Mouse (Mus musculus) liver, adult 2 months (tissue): ENCODE data around the gene Wdr34. TPM values are rescaled to one million over a fixed set of nuclear protein-coding genes. Genes with fewer than 3 reads are reported as not detected.
A peak's percentile ranks its signal among the peaks of the same experiment; 100 is the strongest.

Source experiments
- DNase-seq: peaks from one replicate; pipeline ENCODE4 v3.0.0-alpha.2; 2011; ENCODE audit warnings: low read depth, low spot score; ENCODE audit errors: extremely low read depth
- H3K27ac ChIP-seq: fragments of 200-500 bp; replicated peaks from 2 replicates; pipeline ENCODE4 v1.5.1; 2012; ENCODE audit warnings: low read depth, mild to moderate bottlenecking, control low read depth, inconsistent platforms, low read length; ENCODE audit not compliant: insufficient read depth
- H3K27me3 ChIP-seq: fragments of 200-500 bp; 2 replicates; pipeline ENCODE4 v1.6.1; 2012; ENCODE audit warnings: mild to moderate bottlenecking, moderate library complexity, low read length, inconsistent platforms; ENCODE audit not compliant: control insufficient read depth, insufficient read depth
- H3K36me3 ChIP-seq: fragments of 200-500 bp; 2 replicates; pipeline ENCODE4 v1.6.1; 2012; ENCODE audit warnings: low read length, inconsistent platforms; ENCODE audit not compliant: control insufficient read depth, insufficient read depth
- H3K4me1 ChIP-seq: fragments of 200-500 bp; 2 replicates; pipeline ENCODE4 v1.6.1; 2011; ENCODE audit warnings: low read length; ENCODE audit not compliant: control insufficient read depth, insufficient read depth
- H3K4me3 ChIP-seq: fragments of 200-500 bp; 2 replicates; pipeline ENCODE4 v1.5.1; 2011; ENCODE audit warnings: low read depth, mild to moderate bottlenecking, control low read depth, low read length, moderate library complexity; ENCODE audit not compliant: insufficient read depth
- H3K79me2 ChIP-seq: fragments of 200-500 bp; 2 replicates; pipeline ENCODE4 v1.6.1; 2012; ENCODE audit warnings: inconsistent platforms, mild to moderate bottlenecking, low read length, moderate library complexity; ENCODE audit not compliant: control insufficient read depth, insufficient read depth
- H3K9ac ChIP-seq: fragments of 200-500 bp; 2 replicates; pipeline ENCODE4 v1.6.1; 2012; ENCODE audit warnings: low read depth, mild to moderate bottlenecking, control low read depth, inconsistent platforms, low read length
- CTCF ChIP-seq: fragments of 200-500 bp; IDR thresholded peaks from 2 replicates; pipeline ENCODE4 v1.5.1; 2011; ENCODE audit warnings: low read depth, low read length, control low read depth
- POLR2A ChIP-seq: fragments of 200-500 bp; IDR thresholded peaks from 2 replicates; pipeline ENCODE4 v1.6.1; 2011; ENCODE audit warnings: low read length, control low read depth; ENCODE audit not compliant: insufficient read depth; ENCODE audit errors: extremely low read depth
- WGBS: fragments of 180-500 bp; shearing (Covaris S2); methylation state at CpG from one replicate; pipeline ENCODE4 v1.1.7; 2018; 5-methylcytosine and 5-hydroxymethylcytosine counted together
- polyA plus RNA-seq: library from polyadenylated mRNA; depleted of rRNA; stranded (reverse); fragments of >200 nt; gene quantifications from 2 replicates; pipeline ENCODE4 v1.2.3, GENCODE M21; 2012
- total RNA-seq: library from RNA; depleted of rRNA; stranded (reverse); fragments of >200 nt; gene quantifications from 2 replicates; pipeline ENCODE4 v1.2.3, GENCODE M21; 2014

The Wdr34 gene
- total and polyA plus RNA-seq, 2 experiments, result 5.5 to 9.7 TPM

DNA sequence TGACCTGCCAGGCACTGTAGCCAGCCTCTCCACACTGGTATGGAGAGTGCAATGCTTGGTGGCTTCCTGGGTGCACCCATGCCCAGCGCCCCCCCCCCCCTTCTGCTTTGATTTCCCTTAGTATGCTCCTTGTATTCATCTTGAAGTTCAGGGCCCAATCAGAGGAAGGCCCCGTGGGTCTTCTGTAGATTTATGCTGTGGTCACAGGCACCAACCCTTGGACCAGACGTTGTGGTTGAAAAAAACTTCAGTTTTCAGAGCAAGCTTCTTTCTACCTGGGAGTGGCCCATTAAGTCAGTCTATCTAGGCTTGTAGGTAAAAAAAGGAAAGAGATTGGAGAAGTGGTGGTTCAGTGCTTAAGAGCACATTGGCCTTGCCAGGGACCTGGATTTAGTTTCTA lies 15.1 kb upstream of the Wdr34 start:
- 55% methylated on average over 3 of the region's 3 CpGs for WGBS
- no peaks in the 10 kb centered on the region for H3K27me3 ChIP-seq
- no peak for TF ChIP-seq POLR2A
- TF ChIP-seq CTCF, result no peak
- H3K79me2 ChIP-seq, result peaks cover 8% of the 10 kb centered on the region
- H3K4me1 ChIP-seq, result peaks cover 22% of the 10 kb centered on the region
- no peak overlapping the region for H3K9ac ChIP-seq
- 0 out of 2 replicates have a peak overlapping the region, but pooled peaks have one; percentile 83 for H3K27ac ChIP-seq
- DNase-seq, result no peak
- no peak overlapping the region for H3K4me3 ChIP-seq
- peaks cover 3% of the 10 kb centered on the region; the same call in 1 of the 2 replicates for H3K36me3 ChIP-seq

DNA sequence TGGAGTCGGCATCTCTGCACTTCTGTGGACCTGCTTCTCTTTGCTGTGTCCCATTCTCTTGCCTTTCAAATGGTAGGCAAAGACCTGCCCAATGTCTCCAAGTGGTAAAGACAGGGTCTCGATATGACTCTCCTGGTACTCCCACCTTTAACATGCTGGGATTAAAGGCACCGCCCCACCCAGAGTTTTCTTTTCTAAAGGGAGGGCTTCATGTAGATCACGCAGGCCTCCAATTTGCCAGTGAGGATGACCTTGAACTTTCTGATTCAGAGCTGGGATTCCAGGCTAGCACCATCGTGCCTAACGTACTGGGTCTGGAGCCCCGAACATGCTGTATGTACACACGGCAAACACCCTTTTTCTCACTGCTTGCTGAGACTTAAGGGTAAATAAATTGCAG lies 14.6 kb upstream of the Wdr34 start:
- WGBS, result 12% methylated on average over 8 of the region's 8 CpGs
- Histone ChIP-seq H3K27me3 (no peaks in the 10 kb centered on the region), H3K4me1 (peaks cover 22% of the 10 kb centered on the region), H3K27ac (peak overlapping the region; percentile 83), H3K4me3 (peak overlapping the region; percentile 71), H3K36me3 (peaks cover under 1% of the 10 kb centered on the region; the same call in 1 of the 2 replicates), H3K79me2 (peaks cover 8% of the 10 kb centered on the region), H3K9ac (peak overlapping the region; percentile 72)
- TF ChIP-seq CTCF (no peak), POLR2A (no peak)
- DNase-seq, result peak; percentile 53

DNA sequence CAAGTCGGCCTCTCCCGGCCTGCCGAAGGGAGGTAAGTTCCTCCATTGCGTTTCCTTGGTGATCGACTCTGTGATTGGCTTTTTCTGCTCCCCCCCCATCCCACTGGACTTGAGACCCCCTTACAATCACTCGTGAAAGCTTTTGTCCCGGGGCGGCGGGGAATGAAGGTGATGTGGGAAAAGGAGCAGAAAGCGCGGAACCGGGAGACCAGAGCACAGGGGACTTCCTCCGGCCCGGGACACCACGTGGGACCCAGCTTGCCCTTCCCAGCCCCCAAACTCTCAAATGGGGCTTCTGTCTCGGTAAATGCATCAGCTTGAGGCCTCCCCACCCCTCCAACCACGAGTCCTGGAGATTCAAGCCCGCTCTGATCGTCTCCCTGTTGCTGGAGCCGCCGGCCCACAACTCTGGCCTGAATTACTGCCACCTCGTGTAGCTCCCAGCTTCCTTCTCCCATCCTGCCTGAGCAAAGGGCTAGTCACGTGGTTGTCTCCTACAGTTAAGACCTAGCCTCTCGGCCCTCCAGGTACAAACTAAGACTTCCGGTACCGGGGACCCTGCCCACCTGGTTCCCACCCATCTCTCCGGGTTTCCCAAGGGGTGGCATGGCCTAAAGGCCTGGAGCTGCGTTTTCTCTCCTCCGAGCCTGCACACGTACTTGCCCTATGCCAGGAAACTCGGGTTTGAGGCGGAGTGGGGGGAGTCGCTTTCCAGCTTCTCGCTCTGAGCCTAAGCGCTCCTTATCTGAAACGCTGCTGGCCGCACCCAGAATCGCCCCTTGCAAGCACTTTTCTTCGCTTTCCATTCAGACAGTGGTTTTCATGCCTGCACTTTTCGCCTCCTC lies 13.8 kb upstream of the Wdr34 start:
- peak; percentile 84 for DNase-seq
- Histone ChIP-seq H3K4me3 (peak overlapping the region; percentile 71), H3K9ac (peak overlapping the region; percentile 72), H3K79me2 (peaks cover 8% of the 10 kb centered on the region), H3K27ac (peak overlapping the region; percentile 83), H3K4me1 (peaks cover 21% of the 10 kb centered on the region), H3K27me3 (no peaks in the 10 kb centered on the region), H3K36me3 (no peaks in the 10 kb centered on the region)
- TF ChIP-seq POLR2A, result 0 out of 2 replicates have a peak, but pooled peaks have one; percentile 42
- no peak; the same call in 1 of the 2 replicates for TF ChIP-seq CTCF
- WGBS, result under 1% methylated on average over 40 of the region's 40 CpGs

DNA sequence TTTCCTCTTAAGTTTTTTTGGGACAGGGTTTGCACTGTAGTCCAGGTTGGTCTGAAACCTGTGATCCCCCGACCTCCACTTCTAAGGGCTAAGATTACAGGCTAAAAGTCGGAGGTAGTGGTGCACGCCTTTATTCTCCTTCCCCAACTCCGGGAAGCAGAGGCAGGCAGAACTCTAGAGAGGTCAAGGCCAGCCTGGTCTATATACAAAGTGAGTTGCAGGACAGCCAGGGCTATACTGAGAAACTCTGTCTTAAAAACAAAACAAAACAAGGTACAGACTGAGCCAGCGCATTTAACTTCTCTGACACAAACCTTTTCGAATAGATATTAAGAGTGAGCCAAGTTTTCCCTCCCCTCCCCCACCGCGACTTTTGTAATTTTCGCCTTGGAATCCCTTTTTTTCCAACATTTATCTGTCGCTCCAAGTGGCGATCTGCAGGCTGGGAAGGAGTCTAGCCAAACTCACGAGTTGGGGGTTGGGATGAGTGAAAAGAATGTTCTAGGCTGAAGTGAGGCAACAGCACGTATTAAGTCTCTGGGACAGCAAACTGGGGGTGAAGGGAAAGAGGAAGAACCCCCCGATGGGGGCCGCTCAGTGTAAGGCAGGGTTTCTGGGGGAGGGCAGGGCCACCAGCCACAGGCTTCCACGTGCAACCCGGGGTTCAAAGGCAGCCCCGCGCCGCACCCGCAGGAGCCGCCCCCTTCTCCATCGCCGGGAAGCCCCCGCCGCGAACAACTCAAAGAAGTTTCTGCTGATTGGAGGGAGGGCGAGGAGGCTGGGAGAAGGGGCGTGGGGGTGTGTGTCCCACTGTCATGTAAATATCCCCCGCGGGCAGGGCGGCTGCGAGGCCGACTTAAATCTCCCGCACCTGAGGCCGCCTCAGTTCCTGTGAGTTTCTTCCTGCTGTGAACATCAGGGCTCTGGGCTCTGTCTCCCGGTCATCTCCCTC lies 12.8 kb upstream of the Wdr34 start:
- H3K4me3 ChIP-seq, result peak overlapping the region; percentile 71
- WGBS, result 4% methylated on average over 37 of the region's 37 CpGs
- peak overlapping the region; percentile 72 for H3K9ac ChIP-seq
- DNase-seq, result peak; percentile 70
- H3K4me1 ChIP-seq, result peaks cover 18% of the 10 kb centered on the region
- TF ChIP-seq POLR2A (no peak), CTCF (no peak)
- H3K79me2 ChIP-seq, result peaks cover 3% of the 10 kb centered on the region; the same call in 1 of the 2 replicates
- no peaks in the 10 kb centered on the region for H3K27me3 ChIP-seq
- no peaks in the 10 kb centered on the region for H3K36me3 ChIP-seq
- peak overlapping the region; percentile 83 for H3K27ac ChIP-seq

DNA sequence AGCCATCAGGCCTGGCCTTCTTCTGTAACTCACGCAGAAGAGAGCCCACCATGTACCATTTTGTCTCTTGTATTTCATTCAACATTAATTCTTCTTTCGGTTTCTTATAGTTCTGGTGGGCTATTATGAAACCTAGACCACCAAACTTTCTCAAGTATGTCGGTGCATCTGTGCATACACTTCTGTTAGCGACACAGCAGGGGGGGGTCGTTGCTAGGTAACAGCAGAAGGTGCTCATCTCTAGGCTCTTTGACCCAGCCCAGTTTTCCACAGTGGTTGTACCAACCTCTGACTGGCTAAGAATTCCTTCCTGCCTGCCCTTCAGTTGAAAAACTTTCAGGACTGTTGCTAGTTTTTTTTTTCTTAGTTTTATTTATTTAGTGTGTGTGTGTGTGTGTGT lies 9.7 kb upstream of the Wdr34 start:
- Histone ChIP-seq H3K27me3 (no peaks in the 10 kb centered on the region; the same call in 1 of the 2 replicates), H3K27ac (no peak overlapping the region), H3K4me3 (no peak overlapping the region), H3K79me2 (no peaks in the 10 kb centered on the region), H3K4me1 (peaks cover 13% of the 10 kb centered on the region), H3K36me3 (no peaks in the 10 kb centered on the region), H3K9ac (no peak overlapping the region)
- WGBS, result 81% methylated on average over 5 of the region's 5 CpGs
- no peak for TF ChIP-seq POLR2A
- TF ChIP-seq CTCF, result no peak
- DNase-seq, result no peak
